Mouse (Mus musculus): ENCODE measurements at regions not wholly inside any gene's neighbourhood (a gene's known extent, or its start where the extent isn't known, plus 50 kb on each side); places are given as distances from the start of the nearest gene placed in this dataset.

DNA sequence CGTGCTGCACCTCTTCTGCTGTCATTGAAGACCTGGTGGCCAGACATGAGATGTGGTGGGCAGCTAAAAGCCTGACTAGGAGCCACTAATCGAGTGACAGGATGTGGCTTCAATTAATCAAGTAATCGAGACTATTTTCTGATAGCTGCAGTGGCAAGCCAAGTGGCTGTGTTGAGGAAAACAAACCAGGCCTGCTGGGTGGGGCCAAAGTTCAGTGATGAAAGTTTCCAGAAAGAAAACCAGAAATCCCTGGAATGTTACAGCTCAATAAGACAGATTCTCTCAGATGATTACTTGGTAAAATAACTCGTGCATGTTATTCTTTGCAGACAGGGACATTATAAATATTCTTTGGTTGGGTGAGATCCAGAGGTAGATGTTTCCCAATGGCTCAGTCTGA lies 564.4 kb upstream of the Tbl1xr1 start:
- TF ChIP-seq USF1 (IDR thresholded peaks at IDR 0.05; ENCODE audit: low read depth) (no peak), POLR2A (IDR thresholded peaks at IDR 0.05; ENCODE audit: insufficient read length, low read depth) (no peak), MAX (IDR thresholded peaks at IDR 0.05; ENCODE audit: low read depth) (no peak), POLR2AphosphoS2 (IDR thresholded peaks at IDR 0.05; ENCODE audit: insufficient read length, low read depth) (no peak), TCF12 (IDR thresholded peaks at IDR 0.05; ENCODE audit: insufficient read depth, poor library complexity, severe bottlenecking) (no peak), CEBPB (IDR thresholded peaks at IDR 0.05; ENCODE audit: insufficient read depth, poor library complexity, severe bottlenecking) (no peak), MYOD1 (IDR thresholded peaks at IDR 0.05; ENCODE audit: control insufficient read depth in 1 of 3, insufficient read length in 2 of 3, low read depth in 2 of 3) (no peak), REST (IDR thresholded peaks at IDR 0.05; ENCODE audit: insufficient read depth, insufficient read length) (no peak)
